Comparison of ENCODE assay signal across 24 mouse cellular contexts in genomic region chr11:100254360-100255090, GRCm38 (mm10). TPM values are rescaled to one million over a fixed set of nuclear protein-coding genes. Genes with fewer than 3 reads are reported as not detected.
DNase-seq lines count a peak whose midpoint lies in the region; ATAC-seq and TF ChIP-seq lines count a peak whose summit lies in the region.
"Had no signal": no experiment of that assay in that cellular context is flagged by ENCODE, and none has a peak within 500 bp of the region (broad histone marks: within the 10 kb centered on the region; RNA-seq: fewer than 3 reads in every experiment).

No protein-coding gene starts in this region.

- no peak overlapping the region for H3K4me2 ChIP-seq in intestine, postnatal 0 days (replicated peaks; ENCODE audit: low read depth)
- no peak overlapping the region for H3K4me2 ChIP-seq in intestine, embryonic 15.5 days (replicated peaks)
- H3K4me2 ChIP-seq in stomach, postnatal 0 days (replicated peaks; ENCODE audit: low read depth): no peak overlapping the region
- H3K4me2 ChIP-seq: hindbrain, embryonic 13.5 days; kidney, embryonic 15.5 days; liver, embryonic 15.5 days had no signal

- H3K4me1 ChIP-seq in intestine, postnatal 0 days (replicated peaks; ENCODE audit: control insufficient read depth, insufficient read depth, low read length): no peaks in the 10 kb centered on the region
- H3K4me1 ChIP-seq in intestine, embryonic 15.5 days (replicated peaks): no peaks in the 10 kb centered on the region
- H3K4me1 ChIP-seq in ES-Bruce4 (ENCODE audit: control insufficient read depth, insufficient read depth, low read length): peaks cover 21% of the 10 kb centered on the region
- no peaks in the 10 kb centered on the region for H3K4me1 ChIP-seq in stomach, postnatal 0 days (replicated peaks; ENCODE audit: control insufficient read depth, insufficient read depth)
- H3K4me1 ChIP-seq: embryonic facial prominence, embryonic 10.5 days; hindbrain, embryonic 13.5 days; kidney, embryonic 15.5 days; limb, embryonic 10.5 days; liver, embryonic 15.5 days had no signal

- ATAC-seq in intestine, postnatal 0 days: 0 out of 2 replicates have a peak, but pooled peaks have one; percentile 22
- ATAC-seq in intestine, embryonic 15.5 days: no peak
- ATAC-seq in stomach, postnatal 0 days (ENCODE audit: low FRiP score, low TSS enrichment): peak; percentile 66
- ATAC-seq: CD4-positive, CD25-positive, alpha-beta regulatory T cell, adult 4 months; forebrain, postnatal 0 days had no signal

- DNase-seq in c-Kit-positive CD71-positive TER-119-positive erythroid progenitor cells, embryonic 14.5 days (ENCODE audit: low spot score): peak; percentile 42
- peak; percentile 39 for DNase-seq in stomach, postnatal 0 days (ENCODE audit: low spot score)
- no peak for DNase-seq in left cerebral cortex, postnatal 10 days (ENCODE audit: extremely low spot score in 1 of 2, low spot score in 2 of 2)
- DNase-seq in adrenal gland, adult 8-10 months: no peak
- DNase-seq: cerebellum, adult 11 months; forebrain, postnatal 0 days; heart, postnatal 14 days; lung, postnatal 14 days; thymus, adult 2 months had no signal

- H3K27me3 ChIP-seq in intestine, postnatal 0 days (replicated peaks; ENCODE audit: control insufficient read depth, insufficient read depth, low read length): 0 out of 2 replicates have a peak, but pooled peaks cover 4% of the 10 kb centered on the region
- no peaks in the 10 kb centered on the region for H3K27me3 ChIP-seq in intestine, embryonic 15.5 days (replicated peaks)
- H3K27me3 ChIP-seq in ES-Bruce4 (ENCODE audit: control insufficient read depth, insufficient read depth, low read length, poor library complexity, severe bottlenecking): no peaks in the 10 kb centered on the region
- H3K27me3 ChIP-seq in stomach, postnatal 0 days (ENCODE audit: control insufficient read depth, insufficient read depth, low read length): no peaks in the 10 kb centered on the region
- H3K27me3 ChIP-seq: hindbrain, embryonic 13.5 days; kidney, embryonic 15.5 days; liver, embryonic 15.5 days had no signal

- no peak for TF ChIP-seq CTCF in intestine, postnatal 0 days (IDR thresholded peaks at IDR 0.05; ENCODE audit: low read depth)
- no peak for TF ChIP-seq CTCF in ES-Bruce4 (IDR thresholded peaks at IDR 0.05; ENCODE audit: low read depth, low read length)
- no peak for TF ChIP-seq CTCF in stomach, postnatal 0 days (IDR thresholded peaks at IDR 0.05; ENCODE audit: low read depth)

- no peaks in the 10 kb centered on the region for H3K36me3 ChIP-seq in intestine, postnatal 0 days (ENCODE audit: control insufficient read depth, insufficient read depth)
- no peaks in the 10 kb centered on the region for H3K36me3 ChIP-seq in intestine, embryonic 15.5 days
- H3K36me3 ChIP-seq in ES-Bruce4 (ENCODE audit: control insufficient read depth, insufficient read depth, low read length, poor library complexity, severe bottlenecking): no peaks in the 10 kb centered on the region
- H3K36me3 ChIP-seq in stomach, postnatal 0 days (ENCODE audit: control insufficient read depth, insufficient read depth, low read length): no peaks in the 10 kb centered on the region
- H3K36me3 ChIP-seq: embryonic facial prominence, embryonic 10.5 days; heart, embryonic 10.5 days; hindbrain, embryonic 13.5 days; kidney, embryonic 15.5 days; limb, embryonic 10.5 days; liver, embryonic 15.5 days; midbrain, embryonic 10.5 days had no signal

- no peaks in the 10 kb centered on the region for H3K9me3 ChIP-seq in intestine, postnatal 0 days (ENCODE audit: control insufficient read depth)
- no peaks in the 10 kb centered on the region for H3K9me3 ChIP-seq in intestine, embryonic 15.5 days
- H3K9me3 ChIP-seq in ES-Bruce4 (replicated peaks; ENCODE audit: control insufficient read depth, insufficient read depth, low read length, poor library complexity, severe bottlenecking): no peaks in the 10 kb centered on the region
- no peaks in the 10 kb centered on the region for H3K9me3 ChIP-seq in stomach, postnatal 0 days (ENCODE audit: control insufficient read depth, low read length)
- H3K9me3 ChIP-seq: embryonic facial prominence, embryonic 10.5 days; heart, embryonic 10.5 days; hindbrain, embryonic 13.5 days; kidney, embryonic 15.5 days; limb, embryonic 10.5 days; liver, embryonic 15.5 days; midbrain, embryonic 10.5 days had no signal

- no peak overlapping the region for H3K9ac ChIP-seq in intestine, postnatal 0 days (ENCODE audit: low read depth, low read length)
- no peak overlapping the region for H3K9ac ChIP-seq in intestine, embryonic 15.5 days
- no peak overlapping the region for H3K9ac ChIP-seq in ES-Bruce4 (ENCODE audit: low read depth, poor library complexity, severe bottlenecking)
- no peak overlapping the region for H3K9ac ChIP-seq in stomach, postnatal 0 days (ENCODE audit: low read length)
- H3K9ac ChIP-seq: forebrain, postnatal 0 days; hindbrain, embryonic 13.5 days; kidney, embryonic 15.5 days; liver, embryonic 15.5 days had no signal

- no peak for TF ChIP-seq POLR2A in ES-Bruce4 (IDR thresholded peaks at IDR 0.05; ENCODE audit: insufficient read depth, low read length)

- no peak overlapping the region for H3K4me3 ChIP-seq in intestine, postnatal 0 days (ENCODE audit: low read depth, low read length)
- H3K4me3 ChIP-seq in intestine, embryonic 15.5 days (replicated peaks): no peak overlapping the region
- H3K4me3 ChIP-seq in ES-Bruce4 (ENCODE audit: low read depth, low read length): peak overlapping the region; percentile 22
- H3K4me3 ChIP-seq in stomach, postnatal 0 days (ENCODE audit: low read depth, low read length): no peak overlapping the region
- H3K4me3 ChIP-seq: embryonic facial prominence, embryonic 10.5 days; heart, embryonic 10.5 days; hindbrain, embryonic 13.5 days; kidney, embryonic 15.5 days; limb, embryonic 10.5 days; liver, embryonic 15.5 days; midbrain, embryonic 10.5 days had no signal

- 55% methylated on average over 5 of the region's 5 CpGs for WGBS in intestine, postnatal 0 days
- 61% methylated on average over 5 of the region's 5 CpGs for WGBS in intestine, embryonic 15.5 days
- 49% methylated on average over 5 of the region's 5 CpGs for WGBS in stomach, postnatal 0 days

- TF ChIP-seq EP300 in ES-Bruce4 (IDR thresholded peaks at IDR 0.05; ENCODE audit: insufficient read depth, low read depth, low read length): peak; percentile 64; the same call in 1 of the 2 replicates
- TF ChIP-seq EP300 in stomach, postnatal 0 days (optimal IDR thresholded peaks at IDR 0.05): no peak

- no peak overlapping the region for H3K27ac ChIP-seq in intestine, postnatal 0 days (ENCODE audit: low read depth, low read length)
- no peak overlapping the region for H3K27ac ChIP-seq in intestine, embryonic 15.5 days
- H3K27ac ChIP-seq in ES-Bruce4 (ENCODE audit: insufficient read depth, low read length): no peak overlapping the region
- no peak overlapping the region for H3K27ac ChIP-seq in stomach, postnatal 0 days (replicated peaks)
- H3K27ac ChIP-seq: embryonic facial prominence, embryonic 10.5 days; heart, embryonic 10.5 days; hindbrain, embryonic 13.5 days; kidney, embryonic 15.5 days; limb, embryonic 10.5 days; liver, embryonic 15.5 days; midbrain, embryonic 10.5 days had no signal

- intact Hi-C loops in left cerebral cortex, postnatal 10 days (cut with DNase I): no loop called here

RNA-seq across cellular contexts. Expression of gene Krt16, which starts 5.8 kb away (rescaled TPM):
- not detected in 2 replicates for polyA plus RNA-seq in intestine, postnatal 0 days (2015; fragmentation: Nextera tagmentation; extraction: Ambion mirVana)
- not detected in 2 replicates for polyA plus RNA-seq in intestine, embryonic 15.5 days (2015; fragmentation: Nextera tagmentation; extraction: Ambion mirVana)
- 0.99 TPM in 1 of 2 replicates, not detected in the other for polyA plus RNA-seq in ES-Bruce4 (2011; ENCODE audit: insufficient read depth, insufficient read length, low read depth, missing spikeins)
- polyA plus RNA-seq in stomach, postnatal 0 days (2015; fragmentation: Nextera tagmentation; extraction: Ambion mirVana): 2.1 and 4.0 TPM in 2 replicates
- total RNA-seq in left cerebral cortex, postnatal 10 days (2021): not detected
- total RNA-seq in adrenal gland, adult 8-10 months (2022): not detected
- total RNA-seq: forebrain, postnatal 0 days; gastrocnemius, adult 8-10 months; heart, postnatal 14 days had no signal
- polyA plus RNA-seq: CD4-positive, CD25-positive, alpha-beta regulatory T cell, adult 4 months; embryonic facial prominence, embryonic 10.5 days; forebrain, postnatal 0 days; heart, embryonic 10.5 days; hindbrain, embryonic 13.5 days; intestine, embryonic 14.5 days; limb, embryonic 10.5 days; liver, embryonic 15.5 days; midbrain, embryonic 10.5 days; neural tube, embryonic 14.5 days had no signal

RNA-seq across cellular contexts. Expression of gene Krt17, which starts 6.3 kb away (rescaled TPM):
- polyA plus RNA-seq in intestine, postnatal 0 days (2015; fragmentation: Nextera tagmentation; extraction: Ambion mirVana): 5.3 and 7.8 TPM in 2 replicates
- 11.6 and 12.7 TPM in 2 replicates for polyA plus RNA-seq in intestine, embryonic 15.5 days (2015; fragmentation: Nextera tagmentation; extraction: Ambion mirVana)
- polyA plus RNA-seq in ES-Bruce4 (2011; ENCODE audit: insufficient read depth, insufficient read length, low read depth, missing spikeins): 10.5 and 11.8 TPM in 2 replicates
- polyA plus RNA-seq in stomach, postnatal 0 days (2015; fragmentation: Nextera tagmentation; extraction: Ambion mirVana): 46.4 and 63.4 TPM in 2 replicates
- total RNA-seq in left cerebral cortex, postnatal 10 days (2021): not detected
- total RNA-seq in adrenal gland, adult 8-10 months (2022): not detected
- total RNA-seq: forebrain, postnatal 0 days; gastrocnemius, adult 8-10 months had no signal
- polyA plus RNA-seq: neural tube, embryonic 14.5 days had no signal

RNA-seq across cellular contexts. Expression of gene Krt42, which starts 15.1 kb away (rescaled TPM):
- 0.12 and 0.18 TPM in 2 replicates for polyA plus RNA-seq in intestine, postnatal 0 days (2015; fragmentation: Nextera tagmentation; extraction: Ambion mirVana)
- polyA plus RNA-seq in intestine, embryonic 15.5 days (2015; fragmentation: Nextera tagmentation; extraction: Ambion mirVana): not detected in 2 replicates
- polyA plus RNA-seq in ES-Bruce4 (2011; ENCODE audit: insufficient read depth, insufficient read length, low read depth, missing spikeins): 20.6 and 21.5 TPM in 2 replicates
- 0.10 and 0.12 TPM in 2 replicates for polyA plus RNA-seq in stomach, postnatal 0 days (2015; fragmentation: Nextera tagmentation; extraction: Ambion mirVana)
- total RNA-seq in left cerebral cortex, postnatal 10 days (2021): not detected
- not detected for total RNA-seq in adrenal gland, adult 8-10 months (2022)
- total RNA-seq: forebrain, postnatal 0 days; gastrocnemius, adult 8-10 months; heart, postnatal 14 days had no signal
- polyA plus RNA-seq: CD4-positive, CD25-positive, alpha-beta regulatory T cell, adult 4 months; embryonic facial prominence, embryonic 10.5 days; forebrain, postnatal 0 days; heart, embryonic 10.5 days; hindbrain, embryonic 13.5 days; intestine, embryonic 14.5 days; kidney, embryonic 15.5 days; large intestine, adult 2 months; limb, embryonic 10.5 days; liver, embryonic 15.5 days; midbrain, embryonic 10.5 days; neural tube, embryonic 14.5 days had no signal

RNA-seq across cellular contexts. Expression of gene Krt14, which starts 47.2 kb away (rescaled TPM):
- 8.9 and 10.0 TPM in 2 replicates for polyA plus RNA-seq in intestine, postnatal 0 days (2015; fragmentation: Nextera tagmentation; extraction: Ambion mirVana)
- 8.6 and 9.6 TPM in 2 replicates for polyA plus RNA-seq in intestine, embryonic 15.5 days (2015; fragmentation: Nextera tagmentation; extraction: Ambion mirVana)
- 1.3 TPM in 1 of 2 replicates, not detected in the other for polyA plus RNA-seq in ES-Bruce4 (2011; ENCODE audit: insufficient read depth, insufficient read length, low read depth, missing spikeins)
- polyA plus RNA-seq in stomach, postnatal 0 days (2015; fragmentation: Nextera tagmentation; extraction: Ambion mirVana): 279 and 287 TPM in 2 replicates
- total RNA-seq in left cerebral cortex, postnatal 10 days (2021): not detected
- under 1 TPM in 2 of 4 experiments, not detected in 2; 0.22 to 0.27 TPM for total RNA-seq in adrenal gland, adult 8-10 months (2022)
- total RNA-seq: gastrocnemius, adult 8-10 months had no signal
- polyA plus RNA-seq: CD4-positive, CD25-positive, alpha-beta regulatory T cell, adult 4 months had no signal

Comparison
In these comparisons a context has a peak if more than half of its experiments do, and no peak if none do; other contexts are left out.
1. DNase-seq: peak in c-Kit-positive CD71-positive TER-119-positive erythroid progenitor cells, embryonic 14.5 days (single experiment) and stomach, postnatal 0 days (single experiment); none in left cerebral cortex, postnatal 10 days (0 of 2) and adrenal gland, adult 8-10 months (single experiment).
2. RNA of gene Krt42, which starts 15.1 kb away (polyA plus RNA-seq): 20.6 to 21.5 TPM in ES-Bruce4; 0.12 to 0.18 TPM in intestine, postnatal 0 days, 0.10 to 0.12 TPM in stomach, postnatal 0 days and not detected in intestine, embryonic 15.5 days; every median in the first group is over 10 times any median in the second.